Mouse (Mus musculus): ENCODE measurements around the gene Crhbp. TPM values are rescaled to one million over a fixed set of nuclear protein-coding genes. Genes with fewer than 3 reads are reported as not detected.

Crhbp gene
- polyA plus RNA-seq, 1 experiment from 2014 or later: not detected

DNA sequence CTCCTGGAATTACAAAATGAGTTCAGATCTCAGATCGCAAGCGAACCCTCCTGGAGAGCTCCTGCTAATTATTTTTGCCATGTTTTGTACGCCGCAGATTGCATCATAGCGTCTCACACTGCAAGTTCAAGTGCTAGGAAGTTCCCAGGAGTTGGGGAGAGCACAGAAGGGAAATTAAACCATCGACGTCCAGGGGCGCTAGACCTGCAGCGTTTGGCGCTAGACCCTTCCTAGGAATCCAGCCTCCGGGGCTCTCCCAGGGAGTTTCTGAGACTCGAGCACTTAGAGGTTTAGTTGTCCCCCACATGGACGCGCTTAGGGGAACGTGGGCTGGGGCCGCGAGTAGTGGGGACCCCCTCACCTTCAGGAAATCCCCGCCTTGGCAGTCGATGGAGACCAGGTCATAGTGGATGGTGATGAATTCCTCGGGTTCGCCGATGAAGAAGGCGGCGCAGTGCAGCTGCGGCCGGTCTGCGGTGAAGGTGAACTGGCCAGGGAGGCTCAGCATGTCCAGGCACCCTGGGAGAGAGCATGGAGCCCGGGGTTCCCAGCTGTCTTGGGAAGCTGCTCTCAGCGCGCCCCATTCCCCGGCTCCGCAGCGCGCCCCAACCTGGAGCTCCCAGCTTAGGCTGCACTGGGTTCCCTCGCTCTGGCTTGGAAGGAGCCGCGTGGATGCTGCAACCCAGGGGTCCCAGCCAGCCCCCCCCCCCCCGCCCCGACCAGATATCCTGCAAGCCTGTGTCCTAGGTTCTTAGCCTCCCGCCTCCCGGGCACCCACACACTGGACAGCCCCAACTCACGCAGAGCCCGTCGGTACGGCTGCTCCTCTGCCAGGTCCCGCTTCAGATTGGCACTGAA, 1.1 kb downstream of the Crhbp start:
- H3K27me3 ChIP-seq (ENCODE audit: control insufficient read depth, insufficient read depth, low read length): peaks cover 32% of the 10 kb centered on the region
- H3K4me2 ChIP-seq (ENCODE audit: low read length): peak overlapping the region; percentile 86
- no peak for ATAC-seq (ENCODE audit: insufficient number of reproducible peaks, insufficient read depth, low FRiP score, low read depth)

GRCm38 (mm10) chr13:95442901-95443300, 1.8 kb downstream of the Crhbp start:
- peak overlapping the region; percentile 86; the same call in 1 of the 2 replicates for H3K4me2 ChIP-seq (ENCODE audit: low read length)
- H3K27me3 ChIP-seq (ENCODE audit: control insufficient read depth, insufficient read depth, low read length): peaks cover 33% of the 10 kb centered on the region
- H3K9ac ChIP-seq (ENCODE audit: low read length): no peak overlapping the region
- H3K36me3 ChIP-seq (ENCODE audit: control insufficient read depth, insufficient read depth, low read length): no peaks in the 10 kb centered on the region
- no peak overlapping the region for H3K27ac ChIP-seq (replicated peaks in 1 of 2; ENCODE audit: control insufficient read depth in 1 of 2, insufficient read depth in 1 of 2, low read depth in 2 of 2, low read length in 2 of 2)
- WGBS: 33% methylated on average over 4 of the region's 4 CpGs
- peaks cover 3 to 6% of the 10 kb centered on the region in 2 experiments; a peak in 3 of 4 replicates for H3K4me1 ChIP-seq (ENCODE audit: control insufficient read depth in 2 of 2, insufficient read depth in 2 of 2, low read length in 2 of 2)
- no peak for ATAC-seq (ENCODE audit: insufficient number of reproducible peaks, insufficient read depth, low FRiP score, low read depth)
- no peaks in the 10 kb centered on the region for H3K9me3 ChIP-seq (ENCODE audit: control insufficient read depth, low read length)
- no peak overlapping the region for H3K4me3 ChIP-seq (ENCODE audit: control insufficient read depth in 1 of 2, insufficient read depth in 1 of 2, low read depth in 1 of 2, low read length in 2 of 2)

More for the DNA sequence above, 1.1 kb downstream of the Crhbp start:
- peak overlapping the region; percentile 41 to 44 for H3K4me3 ChIP-seq (ENCODE audit: control insufficient read depth in 1 of 2, insufficient read depth in 1 of 2, low read depth in 1 of 2, low read length in 2 of 2)
- H3K36me3 ChIP-seq (ENCODE audit: control insufficient read depth, insufficient read depth, low read length): no peaks in the 10 kb centered on the region
- peaks cover 3 to 6% of the 10 kb centered on the region in 2 experiments; a peak in 3 of 4 replicates for H3K4me1 ChIP-seq (ENCODE audit: control insufficient read depth in 2 of 2, insufficient read depth in 2 of 2, low read length in 2 of 2)
- H3K27ac ChIP-seq (replicated peaks in 1 of 2; ENCODE audit: control insufficient read depth in 1 of 2, insufficient read depth in 1 of 2, low read depth in 2 of 2, low read length in 2 of 2): no peak overlapping the region
- 2% methylated on average over 46 of the region's 46 CpGs for WGBS
- no peaks in the 10 kb centered on the region for H3K9me3 ChIP-seq (ENCODE audit: control insufficient read depth, low read length)
- peak overlapping the region; percentile 49; the same call in 1 of the 2 replicates for H3K9ac ChIP-seq (ENCODE audit: low read length)

DNA sequence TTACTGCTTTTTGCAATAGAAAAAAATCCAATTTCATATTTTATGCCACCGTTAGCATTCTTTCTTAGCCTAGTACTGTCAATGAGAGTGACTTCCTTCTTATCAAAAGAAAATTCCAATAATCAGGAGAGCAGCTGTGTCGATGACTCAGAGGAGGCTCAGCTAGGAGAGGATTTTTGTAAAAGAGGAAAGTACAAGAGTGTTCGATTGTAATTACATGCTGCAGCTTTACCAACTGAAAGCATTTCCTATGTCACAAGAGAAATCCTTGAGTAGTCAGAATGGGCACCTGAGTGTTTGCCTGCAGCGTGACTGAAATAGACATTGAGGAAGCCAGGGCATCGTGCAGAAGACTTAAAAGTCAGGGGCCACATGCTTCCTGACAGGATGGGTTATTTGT, 5.2 kb downstream of the Crhbp start:
- H3K27ac ChIP-seq (replicated peaks in 1 of 2; ENCODE audit: control insufficient read depth in 1 of 2, insufficient read depth in 1 of 2, low read depth in 2 of 2, low read length in 2 of 2): no peak overlapping the region
- no peak for ATAC-seq (ENCODE audit: insufficient number of reproducible peaks, insufficient read depth, low FRiP score, low read depth)
- no peak overlapping the region for H3K4me3 ChIP-seq (ENCODE audit: control insufficient read depth in 1 of 2, insufficient read depth in 1 of 2, low read depth in 1 of 2, low read length in 2 of 2)
- H3K36me3 ChIP-seq (ENCODE audit: control insufficient read depth, insufficient read depth, low read length): no peaks in the 10 kb centered on the region
- 64% methylated on average over 5 of the region's 5 CpGs for WGBS
- no peak overlapping the region for H3K9ac ChIP-seq (ENCODE audit: low read length)
- H3K27me3 ChIP-seq (ENCODE audit: control insufficient read depth, insufficient read depth, low read length): peaks cover 30% of the 10 kb centered on the region
- H3K4me2 ChIP-seq (ENCODE audit: low read length): no peak overlapping the region
- H3K9me3 ChIP-seq (ENCODE audit: control insufficient read depth, low read length): no peaks in the 10 kb centered on the region
- peaks cover 3 to 6% of the 10 kb centered on the region in 2 experiments; a peak in 3 of 4 replicates for H3K4me1 ChIP-seq (ENCODE audit: control insufficient read depth in 2 of 2, insufficient read depth in 2 of 2, low read length in 2 of 2)

DNA sequence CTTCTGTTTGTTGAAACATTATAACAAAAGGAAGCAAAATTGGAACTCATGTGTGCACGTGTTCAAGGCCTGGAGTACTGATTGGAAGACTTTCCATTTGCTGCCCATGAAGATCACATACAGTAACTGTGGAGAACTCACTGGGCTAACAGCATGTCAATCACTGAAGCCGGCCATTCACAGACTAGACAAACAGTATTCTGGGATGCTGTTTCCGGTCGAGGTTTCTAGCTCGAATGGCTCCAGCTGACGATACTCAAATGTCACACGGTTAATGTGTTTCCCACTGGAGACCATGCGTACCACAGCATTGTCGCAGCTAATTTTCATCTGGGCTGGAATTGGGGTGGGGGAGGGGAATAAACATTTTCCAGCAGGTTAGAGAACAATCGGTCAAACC, 13.0 kb downstream of the Crhbp start:
- Histone ChIP-seq H3K4me2 (ENCODE audit: low read length) (no peak overlapping the region), H3K36me3 (ENCODE audit: control insufficient read depth, insufficient read depth, low read length) (no peaks in the 10 kb centered on the region), H3K9me3 (ENCODE audit: control insufficient read depth, low read length) (no peaks in the 10 kb centered on the region), H3K27ac (replicated peaks in 1 of 2; ENCODE audit: control insufficient read depth in 1 of 2, insufficient read depth in 1 of 2, low read depth in 2 of 2, low read length in 2 of 2) (no peak overlapping the region), H3K27me3 (ENCODE audit: control insufficient read depth, insufficient read depth, low read length) (no peaks in the 10 kb centered on the region), H3K9ac (ENCODE audit: low read length) (no peak overlapping the region), H3K4me3 (ENCODE audit: control insufficient read depth in 1 of 2, insufficient read depth in 1 of 2, low read depth in 1 of 2, low read length in 2 of 2) (no peak overlapping the region), H3K4me1 (ENCODE audit: control insufficient read depth in 2 of 2, insufficient read depth in 2 of 2, low read length in 2 of 2) (no peaks in the 10 kb centered on the region)
- WGBS: 79% methylated on average over 10 of the region's 10 CpGs
- ATAC-seq (ENCODE audit: insufficient number of reproducible peaks, insufficient read depth, low FRiP score, low read depth): no peak

GRCm38 (mm10) chr13:95427499-95427898, 17.2 kb downstream of the Crhbp start:
- H3K4me1 ChIP-seq (ENCODE audit: control insufficient read depth in 2 of 2, insufficient read depth in 2 of 2, low read length in 2 of 2): 0 out of 4 replicates have a peak, but pooled peaks cover 0 to 4% of the 10 kb centered on the region in 2 experiments
- no peaks in the 10 kb centered on the region for H3K36me3 ChIP-seq (ENCODE audit: control insufficient read depth, insufficient read depth, low read length)
- H3K4me3 ChIP-seq (ENCODE audit: control insufficient read depth in 1 of 2, insufficient read depth in 1 of 2, low read depth in 1 of 2, low read length in 2 of 2): no peak overlapping the region
- no peaks in the 10 kb centered on the region for H3K9me3 ChIP-seq (ENCODE audit: control insufficient read depth, low read length)
- 73% methylated on average over 3 of the region's 3 CpGs for WGBS
- no peak for ATAC-seq (ENCODE audit: insufficient number of reproducible peaks, insufficient read depth, low FRiP score, low read depth)
- no peak overlapping the region for H3K4me2 ChIP-seq (ENCODE audit: low read length)
- no peak overlapping the region for H3K9ac ChIP-seq (ENCODE audit: low read length)
- no peak overlapping the region for H3K27ac ChIP-seq (replicated peaks in 1 of 2; ENCODE audit: control insufficient read depth in 1 of 2, insufficient read depth in 1 of 2, low read depth in 2 of 2, low read length in 2 of 2)
- no peaks in the 10 kb centered on the region for H3K27me3 ChIP-seq (ENCODE audit: control insufficient read depth, insufficient read depth, low read length)

DNA sequence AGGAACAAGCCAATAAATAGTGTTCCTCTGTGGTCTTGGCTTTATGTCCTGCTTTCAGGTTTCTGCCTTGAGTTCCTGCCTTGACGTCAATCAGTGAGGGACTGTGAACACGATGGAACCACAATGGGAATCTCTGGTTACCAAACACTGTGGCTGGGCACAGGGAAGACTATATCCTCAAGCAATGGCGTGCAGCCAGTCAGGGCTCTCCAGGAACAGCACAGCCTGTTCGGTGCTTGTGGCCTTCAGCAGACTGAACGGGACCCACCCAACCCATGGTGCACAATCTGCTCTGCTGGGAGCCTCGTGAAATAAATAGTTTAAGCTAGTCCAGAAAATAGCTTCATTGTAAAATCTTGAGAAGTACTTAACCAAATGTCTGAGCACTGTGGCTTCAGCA, 18.3 kb downstream of the Crhbp start:
- Histone ChIP-seq H3K9ac (ENCODE audit: low read length) (no peak overlapping the region), H3K4me2 (ENCODE audit: low read length) (no peak overlapping the region), H3K4me3 (ENCODE audit: control insufficient read depth in 1 of 2, insufficient read depth in 1 of 2, low read depth in 1 of 2, low read length in 2 of 2) (no peak overlapping the region), H3K27me3 (ENCODE audit: control insufficient read depth, insufficient read depth, low read length) (no peaks in the 10 kb centered on the region), H3K9me3 (ENCODE audit: control insufficient read depth, low read length) (no peaks in the 10 kb centered on the region), H3K27ac (replicated peaks in 1 of 2; ENCODE audit: control insufficient read depth in 1 of 2, insufficient read depth in 1 of 2, low read depth in 2 of 2, low read length in 2 of 2) (no peak overlapping the region), H3K36me3 (ENCODE audit: control insufficient read depth, insufficient read depth, low read length) (no peaks in the 10 kb centered on the region), H3K4me1 (ENCODE audit: control insufficient read depth in 2 of 2, insufficient read depth in 2 of 2, low read length in 2 of 2) (0 out of 4 replicates have a peak, but pooled peaks cover 0 to 4% of the 10 kb centered on the region in 2 experiments)
- no peak for ATAC-seq (ENCODE audit: insufficient number of reproducible peaks, insufficient read depth, low FRiP score, low read depth)
- 86% methylated on average over 6 of the region's 6 CpGs for WGBS

DNA sequence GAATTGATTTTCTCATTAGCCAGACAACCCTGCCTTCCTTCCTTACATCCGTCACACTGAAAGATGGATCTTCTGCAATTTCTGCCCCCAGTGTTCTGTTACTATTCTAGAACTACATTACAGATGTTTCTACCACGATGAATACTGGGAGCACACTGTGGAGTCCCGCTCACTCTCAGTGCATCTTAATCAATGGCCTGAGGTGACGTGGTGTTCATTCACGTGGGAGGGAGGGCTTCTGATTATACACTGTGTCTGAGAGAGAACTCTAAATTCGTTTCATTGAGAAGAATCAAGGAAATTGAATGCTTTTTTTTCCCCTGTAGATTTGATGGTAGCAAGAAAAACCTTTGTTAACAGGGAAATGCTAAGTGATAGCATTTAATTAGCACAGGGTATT, 19.2 kb downstream of the Crhbp start:
- ATAC-seq (ENCODE audit: insufficient number of reproducible peaks, insufficient read depth, low FRiP score, low read depth): no peak
- H3K9ac ChIP-seq (ENCODE audit: low read length): 0 out of 2 replicates have a peak overlapping the region, but pooled peaks have one; percentile 30
- no peaks in the 10 kb centered on the region for H3K36me3 ChIP-seq (ENCODE audit: control insufficient read depth, insufficient read depth, low read length)
- no peaks in the 10 kb centered on the region for H3K27me3 ChIP-seq (ENCODE audit: control insufficient read depth, insufficient read depth, low read length)
- H3K4me3 ChIP-seq (ENCODE audit: control insufficient read depth in 1 of 2, insufficient read depth in 1 of 2, low read depth in 1 of 2, low read length in 2 of 2): no peak overlapping the region
- H3K4me2 ChIP-seq (ENCODE audit: low read length): peak overlapping the region; percentile 56
- H3K9me3 ChIP-seq (ENCODE audit: control insufficient read depth, low read length): no peaks in the 10 kb centered on the region
- H3K4me1 ChIP-seq (ENCODE audit: control insufficient read depth in 2 of 2, insufficient read depth in 2 of 2, low read length in 2 of 2): 0 out of 4 replicates have a peak, but pooled peaks cover 0 to 4% of the 10 kb centered on the region in 2 experiments
- 49% methylated on average over 6 of the region's 6 CpGs for WGBS
- H3K27ac ChIP-seq (replicated peaks in 1 of 2; ENCODE audit: control insufficient read depth in 1 of 2, insufficient read depth in 1 of 2, low read depth in 2 of 2, low read length in 2 of 2): no peak overlapping the region

Measured in heart, embryonic 14.5 days (tissue).